Mouse (Mus musculus): ENCODE data around the gene Eml5.

- TF ChIP-seq POLR2A (IDR thresholded peaks at IDR 0.05; ENCODE audit: insufficient read depth, low read length) (no peak), CTCF (IDR thresholded peaks at IDR 0.05; ENCODE audit: low read depth, low read length) (no peak), EP300 (IDR thresholded peaks at IDR 0.05; ENCODE audit: insufficient read depth, low read depth, low read length) (no peak)
Observed at GRCm38 (mm10) chr12:98900881-98901801, at the start of gene Eml5.

All from ES-Bruce4 (cell line).